Mouse (Mus musculus): Measurements from ENCODE around the gene Tmem245. TPM values are rescaled to one million over a fixed set of nuclear protein-coding genes. Genes with fewer than 3 reads are reported as not detected.

The Tmem245 gene
- total and polyA plus RNA-seq, 2 experiments from 2014 or later: 9.8 to 24.7 TPM

DNA sequence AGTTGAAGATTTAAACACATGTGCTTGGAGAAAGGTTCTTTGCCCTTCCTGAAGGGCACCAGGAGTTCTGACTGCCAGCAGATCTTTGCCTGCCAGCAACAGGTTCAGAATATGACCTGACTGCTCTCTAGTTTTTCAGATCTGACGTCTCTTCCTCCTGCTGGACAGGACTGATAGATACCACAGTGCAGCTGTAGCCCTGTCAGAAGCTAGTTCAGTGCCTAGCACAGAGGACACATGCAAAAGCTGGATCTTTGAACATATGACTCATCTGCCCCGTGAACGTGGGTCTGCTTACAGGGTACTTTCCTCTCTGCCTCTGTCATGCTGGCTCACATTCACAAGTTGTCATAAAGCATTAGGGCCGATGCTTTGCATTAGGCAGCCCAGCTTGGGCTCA, 3.0 kb downstream of the Tmem245 start:
- Histone ChIP-seq H3K4me2 (ENCODE audit: low read depth) (no peak overlapping the region), H3K9me3 (ENCODE audit: low read length) (no peaks in the 10 kb centered on the region)
- no peak for DNase-seq

DNA sequence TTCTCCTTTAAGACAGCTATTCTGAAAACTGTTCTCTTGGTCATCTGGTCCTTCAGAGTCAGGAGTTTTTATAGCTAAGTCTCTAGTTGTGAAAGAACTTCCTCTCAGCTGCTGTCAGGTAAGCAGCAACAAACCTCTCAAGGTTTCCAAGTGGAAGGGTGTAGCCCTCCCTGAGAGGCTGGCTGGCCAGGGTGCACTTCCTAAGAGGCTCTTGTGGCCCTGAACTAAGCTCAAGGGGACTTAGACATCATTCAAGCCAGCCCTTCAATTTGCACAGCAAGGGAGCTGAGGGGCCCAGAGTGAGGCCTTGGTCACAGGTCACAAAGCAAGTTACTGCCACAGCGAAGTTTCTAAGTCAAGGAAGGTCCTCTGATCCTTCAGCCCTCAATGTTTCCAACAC, 4.0 kb downstream of the Tmem245 start:
- Histone ChIP-seq H3K4me2 (ENCODE audit: low read depth) (no peak overlapping the region), H3K4me1 (ENCODE audit: insufficient read depth) (peaks cover 7% of the 10 kb centered on the region), H3K9me3 (ENCODE audit: low read length) (no peaks in the 10 kb centered on the region), H3K9ac (no peak overlapping the region), H3K27ac (ENCODE audit: low read depth, low read length) (no peak overlapping the region), H3K4me3 (ENCODE audit: low read depth, low read length) (no peak overlapping the region), H3K27me3 (ENCODE audit: insufficient read depth, low read length) (no peaks in the 10 kb centered on the region), H3K36me3 (ENCODE audit: insufficient read depth) (no peaks in the 10 kb centered on the region)
- TF ChIP-seq CTCF (IDR thresholded peaks at IDR 0.05; ENCODE audit: low read depth): no peak
- no peak for ATAC-seq
- WGBS: 51% methylated on average over 1 of the region's 1 CpGs
- DNase-seq: no peak

More for the DNA sequence above, 3.0 kb downstream of the Tmem245 start:
- no peaks in the 10 kb centered on the region for H3K36me3 ChIP-seq (ENCODE audit: insufficient read depth)
- peaks cover 7% of the 10 kb centered on the region for H3K4me1 ChIP-seq (ENCODE audit: insufficient read depth)
- no peak overlapping the region for H3K4me3 ChIP-seq (ENCODE audit: low read depth, low read length)
- 61% methylated on average over 4 of the region's 4 CpGs for WGBS
- H3K27me3 ChIP-seq (ENCODE audit: insufficient read depth, low read length): no peaks in the 10 kb centered on the region
- H3K9ac ChIP-seq: no peak overlapping the region
- no peak for TF ChIP-seq CTCF (IDR thresholded peaks at IDR 0.05; ENCODE audit: low read depth)
- no peak for ATAC-seq
- no peak overlapping the region for H3K27ac ChIP-seq (ENCODE audit: low read depth, low read length)

DNA sequence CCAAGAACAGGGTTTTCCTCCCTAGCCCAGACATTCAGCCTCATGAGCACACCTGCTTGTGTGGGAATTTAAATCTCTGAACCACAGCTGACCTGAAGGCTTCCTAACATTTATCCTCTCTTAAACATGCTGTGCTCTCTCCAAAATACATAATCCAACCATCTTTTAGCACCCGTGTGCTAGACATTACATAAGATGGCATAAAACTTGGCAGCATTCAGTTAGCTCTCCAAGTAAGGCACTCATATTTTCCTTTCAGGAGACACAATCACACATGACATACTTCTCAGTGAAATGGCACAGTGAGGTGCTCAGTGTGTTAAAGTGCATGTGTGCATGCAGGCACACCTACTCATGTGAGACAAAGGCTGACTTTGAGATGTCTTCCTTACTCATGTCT, 4.7 kb downstream of the Tmem245 start:
- Histone ChIP-seq H3K27me3 (ENCODE audit: insufficient read depth, low read length) (no peaks in the 10 kb centered on the region), H3K4me3 (ENCODE audit: low read depth, low read length) (no peak overlapping the region), H3K36me3 (ENCODE audit: insufficient read depth) (no peaks in the 10 kb centered on the region), H3K4me2 (ENCODE audit: low read depth) (no peak overlapping the region), H3K9me3 (ENCODE audit: low read length) (no peaks in the 10 kb centered on the region), H3K27ac (ENCODE audit: low read depth, low read length) (no peak overlapping the region), H3K4me1 (ENCODE audit: insufficient read depth) (peaks cover 7% of the 10 kb centered on the region), H3K9ac (no peak overlapping the region)
- no peak for DNase-seq
- no peak for ATAC-seq
- WGBS: 55% methylated on average over 1 of the region's 1 CpGs
- TF ChIP-seq CTCF (IDR thresholded peaks at IDR 0.05; ENCODE audit: low read depth): no peak

DNA sequence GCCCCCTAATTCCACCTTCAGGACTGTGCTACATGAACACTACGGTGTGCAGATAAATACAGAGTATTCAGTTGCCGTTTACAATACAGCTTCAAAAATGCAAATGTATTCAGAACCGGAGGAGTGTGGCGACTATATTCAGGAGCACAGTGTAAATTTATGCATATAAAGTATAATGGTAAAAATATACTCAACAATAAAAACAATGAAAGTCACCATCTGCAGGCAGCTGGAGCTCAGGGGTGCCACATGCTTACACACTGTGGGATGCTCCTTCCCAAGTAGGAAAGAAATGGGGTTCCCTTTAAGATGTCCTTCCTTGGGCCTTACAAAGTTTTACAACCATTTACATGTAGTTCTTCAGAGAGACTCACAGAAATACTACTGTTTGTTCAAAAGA, 5.8 kb downstream of the Tmem245 start:
- H3K27me3 ChIP-seq (ENCODE audit: insufficient read depth, low read length): no peaks in the 10 kb centered on the region
- H3K4me3 ChIP-seq (ENCODE audit: low read depth, low read length): no peak overlapping the region
- ATAC-seq (no peak), DNase-seq (no peak)
- no peak overlapping the region for H3K27ac ChIP-seq (ENCODE audit: low read depth, low read length)
- no peak overlapping the region for H3K4me2 ChIP-seq (ENCODE audit: low read depth)
- no peak overlapping the region; the same call in 1 of the 2 replicates for H3K9ac ChIP-seq
- WGBS: 27% methylated on average over 4 of the region's 4 CpGs
- no peak for TF ChIP-seq CTCF (IDR thresholded peaks at IDR 0.05; ENCODE audit: low read depth)
- no peaks in the 10 kb centered on the region for H3K9me3 ChIP-seq (ENCODE audit: low read length)
- no peaks in the 10 kb centered on the region for H3K36me3 ChIP-seq (ENCODE audit: insufficient read depth)
- H3K4me1 ChIP-seq (ENCODE audit: insufficient read depth): peaks cover 7% of the 10 kb centered on the region

DNA sequence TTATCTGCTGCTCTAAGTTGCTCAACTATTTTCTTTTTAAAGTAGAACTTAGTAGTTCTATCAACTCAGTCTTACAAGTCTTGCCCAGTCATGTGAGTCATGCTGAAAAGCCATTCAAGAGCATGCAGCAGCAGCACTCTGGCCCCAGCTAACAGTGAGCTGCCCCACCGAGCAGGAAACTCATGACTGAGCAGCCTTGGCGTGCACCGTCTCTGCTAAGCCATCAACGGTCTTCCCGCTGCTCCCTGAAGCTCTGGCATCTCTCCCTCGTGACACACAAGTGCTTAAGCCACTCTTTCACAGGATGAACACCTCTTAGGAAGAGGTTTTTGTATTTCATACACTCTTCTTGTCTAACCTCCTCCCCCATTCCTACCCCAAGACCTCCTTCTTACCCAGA, 10.1 kb downstream of the Tmem245 start:
- DNase-seq: no peak

DNA sequence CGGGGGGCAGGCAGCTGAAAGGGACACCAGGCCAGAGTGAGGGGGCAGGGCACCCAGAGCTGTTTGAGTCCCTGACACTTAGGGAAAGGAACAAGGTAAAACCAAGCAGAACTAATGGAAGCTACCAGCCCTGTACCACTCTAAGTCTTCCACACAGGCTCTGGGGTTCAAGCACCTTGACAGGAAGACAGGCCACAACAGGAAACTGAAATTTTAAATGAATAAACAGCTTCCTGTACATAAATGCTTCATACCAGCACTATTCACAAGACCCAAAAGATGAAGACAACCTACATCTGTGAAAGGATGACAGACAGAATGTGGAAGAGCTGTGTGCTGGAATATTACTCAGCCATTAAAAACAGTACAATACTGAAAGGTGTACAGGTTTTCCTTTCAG, 11.9 kb downstream of the Tmem245 start:
- H3K27me3 ChIP-seq (ENCODE audit: insufficient read depth, low read length): no peaks in the 10 kb centered on the region
- H3K9me3 ChIP-seq (ENCODE audit: low read length): no peaks in the 10 kb centered on the region
- no peak overlapping the region for H3K4me2 ChIP-seq (ENCODE audit: low read depth)
- peaks cover 15% of the 10 kb centered on the region for H3K36me3 ChIP-seq (ENCODE audit: insufficient read depth)
- no CpG with 5 or more reads among the region's 1 CpGs for WGBS
- H3K27ac ChIP-seq (ENCODE audit: low read depth, low read length): no peak overlapping the region
- no peak overlapping the region for H3K9ac ChIP-seq
- TF ChIP-seq CTCF (IDR thresholded peaks at IDR 0.05; ENCODE audit: low read depth): no peak
- H3K4me1 ChIP-seq (ENCODE audit: insufficient read depth): no peaks in the 10 kb centered on the region
- ATAC-seq (no peak), DNase-seq (no peak)
- H3K4me3 ChIP-seq (ENCODE audit: low read depth, low read length): no peak overlapping the region

More for the DNA sequence above, 10.1 kb downstream of the Tmem245 start:
- Histone ChIP-seq H3K4me2 (ENCODE audit: low read depth) (no peak overlapping the region), H3K4me3 (ENCODE audit: low read depth, low read length) (no peak overlapping the region), H3K4me1 (ENCODE audit: insufficient read depth) (no peaks in the 10 kb centered on the region), H3K27ac (ENCODE audit: low read depth, low read length) (no peak overlapping the region), H3K36me3 (ENCODE audit: insufficient read depth) (peaks cover 12% of the 10 kb centered on the region), H3K27me3 (ENCODE audit: insufficient read depth, low read length) (no peaks in the 10 kb centered on the region), H3K9ac (no peak overlapping the region), H3K9me3 (ENCODE audit: low read length) (no peaks in the 10 kb centered on the region)
- TF ChIP-seq CTCF (IDR thresholded peaks at IDR 0.05; ENCODE audit: low read depth): no peak
- 62% methylated on average over 6 of the region's 6 CpGs for WGBS
- no peak for ATAC-seq

DNA sequence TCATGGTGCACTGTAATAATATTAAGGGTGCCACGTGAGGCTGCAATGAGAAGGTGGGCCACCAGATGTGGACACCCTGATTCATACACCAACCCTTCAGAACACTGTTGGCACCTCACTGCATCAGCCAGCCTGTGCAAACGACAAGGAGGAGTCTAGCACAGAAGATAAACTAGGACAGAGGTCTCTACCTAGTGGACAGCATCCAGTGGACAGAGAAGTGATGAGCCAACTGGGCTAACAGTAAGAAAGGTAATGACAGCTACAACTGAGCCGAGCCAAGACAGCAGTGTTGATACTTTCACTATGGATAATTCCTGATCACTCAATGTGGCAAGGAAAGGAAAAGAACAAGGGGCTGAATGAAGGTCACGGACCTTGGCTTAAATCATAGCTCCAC, 14.1 kb downstream of the Tmem245 start:
- H3K27ac ChIP-seq (ENCODE audit: low read depth, low read length): no peak overlapping the region
- 95% methylated on average over 4 of the region's 4 CpGs for WGBS
- H3K4me2 ChIP-seq (ENCODE audit: low read depth): no peak overlapping the region
- H3K9me3 ChIP-seq (ENCODE audit: low read length): no peaks in the 10 kb centered on the region
- ATAC-seq (no peak), DNase-seq (no peak)
- H3K4me1 ChIP-seq (ENCODE audit: insufficient read depth): no peaks in the 10 kb centered on the region
- no peak for TF ChIP-seq CTCF (IDR thresholded peaks at IDR 0.05; ENCODE audit: low read depth)
- H3K9ac ChIP-seq: no peak overlapping the region
- no peak overlapping the region for H3K4me3 ChIP-seq (ENCODE audit: low read depth, low read length)
- H3K36me3 ChIP-seq (ENCODE audit: insufficient read depth): peaks cover 15% of the 10 kb centered on the region
- no peaks in the 10 kb centered on the region for H3K27me3 ChIP-seq (ENCODE audit: insufficient read depth, low read length)

DNA sequence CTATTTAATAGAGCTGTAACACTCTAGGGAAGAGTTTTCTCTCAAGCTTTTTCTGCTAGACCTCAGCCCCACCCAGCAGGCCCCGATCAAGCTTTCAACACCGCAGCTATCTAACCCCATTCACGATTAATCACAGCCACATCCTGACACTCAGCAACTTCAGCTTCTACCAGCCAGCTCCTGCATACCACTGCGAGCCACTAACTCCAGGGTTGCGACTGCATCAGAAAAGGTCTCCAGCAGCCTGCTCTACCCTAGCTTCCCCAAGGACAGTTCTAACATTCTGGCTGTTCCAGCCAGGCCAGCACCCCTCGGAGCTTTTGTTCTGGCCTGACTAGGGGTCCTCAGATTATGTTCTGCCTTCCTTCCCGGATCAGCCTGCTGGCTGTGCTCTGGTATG, 15.1 kb downstream of the Tmem245 start:
- no peak overlapping the region for H3K4me3 ChIP-seq (ENCODE audit: low read depth, low read length)
- ATAC-seq (no peak), DNase-seq (no peak)
- H3K27me3 ChIP-seq (ENCODE audit: insufficient read depth, low read length): no peaks in the 10 kb centered on the region
- H3K4me2 ChIP-seq (ENCODE audit: low read depth): no peak overlapping the region
- H3K4me1 ChIP-seq (ENCODE audit: insufficient read depth): no peaks in the 10 kb centered on the region
- H3K9me3 ChIP-seq (ENCODE audit: low read length): no peaks in the 10 kb centered on the region
- no peak for TF ChIP-seq CTCF (IDR thresholded peaks at IDR 0.05; ENCODE audit: low read depth)
- no peak overlapping the region for H3K27ac ChIP-seq (ENCODE audit: low read depth, low read length)
- peaks cover 15% of the 10 kb centered on the region for H3K36me3 ChIP-seq (ENCODE audit: insufficient read depth)
- 53% methylated on average over 7 of the region's 7 CpGs for WGBS
- no peak overlapping the region for H3K9ac ChIP-seq

Measured in forebrain, postnatal 0 days (tissue).